Mouse (Mus musculus) cerebellum, adult 11 months (tissue): ENCODE data around the gene Taar6.
A peak's percentile ranks its signal among the peaks of the same experiment; 100 is the strongest.

Source experiments
- DNase-seq: peaks from one replicate; pipeline ENCODE4 v3.0.0; 2022

The Taar6 gene

GRCm38 (mm10) chr10:23985546-23985945 is at the start of gene Taar6:
TSS of gene Taar6 (minus strand) at chr10:23985646.
- DNase-seq, result no peak

GRCm38 (mm10) chr10:24031347-24031746 is 45.9 kb upstream of the Taar6 start:
- DNase-seq, result no peak

GRCm38 (mm10) chr10:24026922-24027321 is 41.5 kb upstream of the Taar6 start, which contains the start of gene Taar7d:
TSS of gene Taar7d (plus strand) at chr10:24027222.
- DNase-seq, result no peak

DNA sequence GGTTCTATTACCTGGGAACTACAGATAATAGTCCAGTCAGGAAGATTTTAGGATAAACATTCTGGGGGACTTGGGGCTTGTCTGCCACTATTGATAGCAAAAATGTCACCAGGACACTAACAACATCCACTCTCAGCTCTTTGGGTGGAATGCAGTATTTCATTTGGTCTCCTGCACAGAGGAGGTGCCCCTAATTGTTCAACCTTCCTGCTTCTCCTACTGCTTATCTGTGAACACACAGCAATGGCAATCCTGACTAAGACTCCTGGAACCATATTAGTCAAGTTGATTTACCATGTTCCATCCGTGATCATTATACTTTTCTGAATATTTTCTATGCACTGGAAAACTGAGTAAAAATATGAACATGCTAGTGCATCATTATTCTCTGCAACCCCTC is 22.7 kb upstream of the Taar6 start:
- DNase-seq, result no peak

DNA sequence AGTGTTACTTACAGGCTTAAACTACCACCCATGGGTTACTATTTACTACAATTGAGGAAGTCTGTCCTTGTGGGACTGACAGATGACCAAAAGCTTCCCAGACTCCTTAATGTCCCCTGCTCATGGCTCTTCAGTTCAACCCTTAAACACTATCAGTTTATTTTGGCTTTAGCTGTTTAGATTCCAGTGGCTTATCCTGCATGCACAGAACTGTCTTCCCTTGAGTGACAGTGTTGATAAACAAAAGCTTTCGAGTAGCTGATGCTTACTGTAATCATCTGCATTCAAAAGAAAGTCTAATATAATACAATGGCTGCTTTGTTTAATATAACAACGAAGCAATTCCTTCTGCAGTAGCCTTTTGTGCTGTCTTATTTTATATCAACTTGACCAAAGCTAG is 21.6 kb upstream of the Taar6 start:
- no peak for DNase-seq

DNA sequence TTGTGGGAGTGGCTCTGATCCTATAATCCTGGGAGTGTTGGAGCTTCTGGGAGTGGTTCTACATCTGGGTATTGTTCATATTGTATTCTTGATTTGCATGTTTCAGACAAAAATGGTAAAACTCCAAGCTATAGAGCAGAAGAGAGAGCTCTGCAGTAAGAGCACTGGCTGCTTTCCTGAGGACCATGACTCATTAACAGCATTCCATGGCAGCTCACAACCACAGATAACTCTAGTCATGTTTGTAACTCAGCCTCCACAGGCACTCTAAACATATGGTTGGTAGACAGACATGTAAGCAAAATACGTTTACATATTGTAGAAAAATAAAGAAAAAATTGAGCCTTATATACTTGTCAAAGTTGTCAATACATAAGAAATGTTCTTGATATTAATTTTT is 21.0 kb upstream of the Taar6 start:
- no peak for DNase-seq

GRCm38 (mm10) chr10:23999639-24000038 is 14.2 kb upstream of the Taar6 start, which contains the start of gene Taar7b:
TSS of gene Taar7b (plus strand) at chr10:23999939.
- no peak for DNase-seq

GRCm38 (mm10) chr10:23993381-23993780 is 7.9 kb upstream of the Taar6 start, which contains the start of gene Taar7a:
TSS of gene Taar7a (minus strand) at chr10:23993481.
- no peak for DNase-seq

DNA sequence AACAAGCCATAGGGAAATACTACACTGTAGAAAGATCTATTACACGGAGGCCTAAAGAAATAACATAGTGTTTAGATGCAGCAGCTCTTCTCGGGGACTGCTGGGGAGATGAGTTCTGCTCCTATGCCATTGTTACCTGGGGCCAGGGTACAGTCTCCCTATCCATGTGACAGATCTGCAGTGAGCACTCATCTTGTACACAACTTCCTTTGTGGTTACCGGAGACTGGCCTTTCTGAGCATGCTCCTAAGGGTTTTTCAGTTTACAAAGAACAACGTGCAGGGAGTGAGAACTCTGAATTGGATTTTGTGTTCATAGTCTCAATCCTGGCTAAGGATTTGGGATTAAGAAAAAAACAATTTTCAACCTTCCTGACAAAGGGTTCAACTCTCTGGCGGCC is 973 bp upstream of the Taar6 start:
- DNase-seq, result no peak

GRCm38 (mm10) chr10:23978901-23979705 is 6.3 kb downstream of the Taar6 start:
- peak; percentile 28 for DNase-seq

DNA sequence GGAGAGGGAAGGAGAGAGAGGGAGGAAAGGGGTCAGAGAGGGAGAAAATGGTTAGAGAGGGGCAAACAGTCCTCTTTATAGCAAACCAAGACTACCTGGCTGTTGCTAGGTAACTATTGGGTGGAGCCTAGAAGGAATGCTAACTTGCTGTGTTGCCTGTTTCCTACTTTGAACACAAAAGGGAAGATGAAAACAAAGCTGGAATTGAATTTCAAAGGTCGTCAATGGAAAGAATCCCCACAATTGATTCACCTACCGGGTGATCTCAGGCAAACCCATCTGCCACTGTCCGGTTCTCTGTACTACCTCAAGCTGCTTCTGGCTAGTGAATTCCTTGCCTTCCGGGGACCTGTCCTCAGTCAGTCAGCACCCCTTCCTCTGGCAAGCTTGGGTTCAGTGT is 7.5 kb downstream of the Taar6 start:
- no peak for DNase-seq

GRCm38 (mm10) chr10:23971256-23971655 is 14.2 kb downstream of the Taar6 start:
- no peak for DNase-seq

DNA sequence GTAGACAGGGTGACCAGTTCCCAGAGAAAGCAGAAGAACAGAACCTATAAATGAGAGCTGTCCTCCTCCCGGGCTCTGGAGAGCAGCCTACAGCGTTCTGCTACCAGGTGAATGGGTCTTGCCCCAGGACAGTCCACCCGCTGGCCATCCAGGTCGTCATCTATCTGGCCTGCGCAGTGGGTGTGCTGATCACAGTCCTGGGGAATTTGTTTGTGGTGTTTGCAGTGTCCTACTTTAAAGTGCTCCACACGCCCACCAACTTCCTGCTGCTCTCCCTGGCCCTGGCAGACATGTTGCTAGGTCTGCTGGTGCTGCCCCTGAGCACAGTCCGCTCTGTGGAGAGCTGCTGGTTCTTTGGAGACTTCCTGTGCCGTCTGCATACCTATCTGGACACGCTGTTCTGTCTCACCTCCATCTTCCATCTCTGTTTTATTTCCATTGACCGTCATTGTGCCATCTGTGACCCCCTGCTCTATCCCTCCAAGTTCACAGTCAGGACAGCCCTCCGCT is 14.7 kb downstream of the Taar6 start, which contains the start of gene Taar5:
TSS of gene Taar5 (plus strand) at position 51 of the 510 bp plus-strand sequence.
- no peak for DNase-seq

- DNase-seq, result no peak
Observed at GRCm38 (mm10) chr10:23964921-23965610, 20.4 kb downstream of the Taar6 start.

- no peak for DNase-seq
Observed at GRCm38 (mm10) chr10:23963444-23963843, 22.0 kb downstream of the Taar6 start.

GRCm38 (mm10) chr10:23960444-23960915 is 25.0 kb downstream of the Taar6 start, which contains the start of gene Taar4:
TSS of gene Taar4 (plus strand) at chr10:23960494.
- DNase-seq, result no peak

DNA sequence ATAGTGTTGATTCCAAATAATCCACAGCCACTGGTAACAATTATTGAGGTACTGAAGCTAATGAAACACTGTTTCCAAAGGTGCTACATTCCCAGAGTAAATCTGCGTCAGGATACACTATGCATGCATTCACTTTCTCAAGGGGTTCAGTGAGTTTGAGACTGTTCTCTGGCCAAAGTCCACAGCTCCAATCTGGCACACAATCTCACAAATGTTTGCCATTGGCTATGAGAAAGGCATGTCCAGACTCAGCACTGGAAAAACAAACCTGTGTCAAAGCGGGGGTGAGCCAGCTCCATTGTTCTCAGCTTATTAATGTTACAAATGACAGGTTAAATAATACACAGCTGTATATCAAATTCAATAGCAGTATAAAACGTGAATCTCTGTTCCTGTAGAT is 26.4 kb downstream of the Taar6 start:
- DNase-seq, result no peak

DNA sequence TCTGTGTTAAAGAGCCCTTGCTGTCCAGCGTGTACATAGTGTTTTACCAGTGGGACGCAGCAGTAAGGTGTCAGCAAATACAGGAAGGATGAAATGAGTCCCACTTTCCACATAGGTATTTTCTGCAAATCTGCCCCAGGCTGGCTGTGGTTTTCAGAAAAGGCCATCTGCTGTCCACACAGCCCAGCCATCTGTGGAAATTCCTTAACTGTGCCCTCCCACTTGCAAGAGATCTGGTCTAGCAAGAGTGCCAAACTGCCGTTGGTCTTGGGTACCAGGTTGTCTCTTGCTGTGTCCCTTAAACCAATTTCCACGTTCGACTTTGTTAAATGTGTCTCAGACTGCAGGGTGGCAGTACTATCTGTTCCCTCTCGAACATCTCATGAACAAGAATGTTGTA is 33.7 kb downstream of the Taar6 start:
- DNase-seq, result peak; percentile 40

DNA sequence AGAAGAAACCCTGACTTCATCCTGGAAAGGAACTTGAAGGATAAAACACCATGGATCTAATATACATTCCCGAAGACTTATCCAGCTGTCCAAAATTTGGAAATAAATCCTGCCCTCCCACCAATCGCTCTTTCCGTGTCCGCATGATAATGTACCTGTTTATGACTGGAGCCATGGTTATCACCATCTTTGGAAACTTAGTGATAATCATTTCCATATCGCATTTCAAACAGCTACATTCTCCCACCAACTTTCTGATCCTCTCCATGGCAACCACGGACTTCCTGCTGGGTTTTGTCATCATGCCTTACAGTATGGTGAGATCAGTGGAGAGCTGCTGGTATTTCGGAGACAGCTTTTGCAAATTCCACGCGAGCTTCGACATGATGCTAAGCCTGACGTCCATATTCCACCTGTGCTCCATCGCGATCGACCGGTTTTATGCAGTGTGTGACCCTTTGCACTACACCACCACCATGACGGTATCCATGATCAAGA is 35.9 kb downstream of the Taar6 start, which contains the start of gene Taar3:
TSS of gene Taar3 (plus strand) at position 51 of the 498 bp plus-strand sequence.
- DNase-seq, result no peak

DNA sequence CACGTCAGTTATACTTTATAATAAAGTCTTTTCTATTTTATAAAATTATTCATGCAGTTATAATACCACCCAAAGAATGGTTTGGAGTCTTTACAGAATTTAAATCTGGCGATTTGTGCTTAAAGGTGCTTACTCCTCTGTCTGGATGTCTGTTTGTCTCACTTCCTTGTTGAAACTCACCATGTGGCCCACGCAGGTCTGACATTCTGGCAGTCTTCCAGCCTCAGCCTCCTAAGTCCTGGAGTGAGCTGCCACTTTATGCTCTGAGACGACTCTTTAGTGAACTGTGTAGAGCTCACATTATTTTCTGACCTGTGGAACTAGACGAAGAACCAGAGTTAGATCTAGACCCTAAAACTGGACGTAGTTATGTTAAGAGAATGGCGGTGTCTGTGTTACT is 37.4 kb downstream of the Taar6 start:
- no peak for DNase-seq

GRCm38 (mm10) chr10:23942465-23942864 is 43.0 kb downstream of the Taar6 start:
- DNase-seq, result no peak

DNA sequence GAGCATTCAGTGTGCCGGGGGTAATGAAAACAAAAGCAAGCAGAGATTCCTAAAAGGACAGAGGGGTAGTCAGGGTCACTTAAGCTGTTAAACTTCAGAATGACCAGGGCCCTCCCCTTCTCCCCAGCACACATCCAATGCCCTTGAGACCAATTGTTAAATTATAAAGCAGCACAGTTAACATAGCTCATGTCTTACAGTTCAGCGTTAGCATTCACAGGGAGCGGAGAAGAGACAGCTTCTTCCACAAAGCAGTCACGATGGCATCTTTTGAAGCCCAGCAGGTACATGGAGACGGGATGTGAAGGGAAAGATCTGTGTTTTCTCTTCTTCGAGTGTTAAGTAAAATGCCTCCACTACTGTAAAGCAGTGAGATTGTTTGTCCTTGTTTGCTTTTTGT is 47.1 kb downstream of the Taar6 start, which contains the start of gene Taar2:
TSS of gene Taar2 (plus strand) at position 261 of the 400 bp plus-strand sequence.
- DNase-seq, result no peak

- no peak for DNase-seq
Observed at GRCm38 (mm10) chr10:23937613-23938012, 47.8 kb downstream of the Taar6 start.
